Mouse (Mus musculus) adipocyte (in vitro differentiated cells): ENCODE measurements at regions not wholly inside any gene's neighbourhood (a gene's known extent, or its start where the extent isn't known, plus 50 kb on each side); places are given as distances from the start of the nearest gene placed in this dataset.

Source experiments
- DNase-seq: peaks from one replicate; pipeline ENCODE4 v3.0.0-alpha.2; 2016; ENCODE audit warnings: low spot score

DNA sequence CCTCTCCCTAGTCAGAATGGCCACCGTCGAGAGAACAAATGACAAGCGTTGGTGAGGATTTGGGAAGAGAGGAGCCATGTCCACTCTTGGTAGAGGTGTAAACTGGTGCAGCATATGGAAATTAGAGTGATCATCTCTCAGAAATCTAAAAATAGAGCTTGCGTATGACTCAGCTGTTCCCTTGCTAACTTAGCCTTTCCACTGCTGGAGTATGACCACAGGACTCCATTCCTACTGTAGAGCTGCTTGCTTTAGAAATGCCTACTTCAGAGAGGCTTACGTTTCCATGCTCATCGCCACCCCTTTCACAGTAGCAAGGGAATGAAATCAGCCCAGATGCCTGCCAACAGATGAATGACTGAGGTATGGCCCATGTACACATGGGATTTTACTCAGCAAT lies 277.4 kb downstream of the Gpat3 start:
- DNase-seq, result no peak

- DNase-seq, result peak; percentile 4
Observed at GRCm38 (mm10) chr5:101120509-101121201, 275.1 kb downstream of the Gpat3 start.

DNA sequence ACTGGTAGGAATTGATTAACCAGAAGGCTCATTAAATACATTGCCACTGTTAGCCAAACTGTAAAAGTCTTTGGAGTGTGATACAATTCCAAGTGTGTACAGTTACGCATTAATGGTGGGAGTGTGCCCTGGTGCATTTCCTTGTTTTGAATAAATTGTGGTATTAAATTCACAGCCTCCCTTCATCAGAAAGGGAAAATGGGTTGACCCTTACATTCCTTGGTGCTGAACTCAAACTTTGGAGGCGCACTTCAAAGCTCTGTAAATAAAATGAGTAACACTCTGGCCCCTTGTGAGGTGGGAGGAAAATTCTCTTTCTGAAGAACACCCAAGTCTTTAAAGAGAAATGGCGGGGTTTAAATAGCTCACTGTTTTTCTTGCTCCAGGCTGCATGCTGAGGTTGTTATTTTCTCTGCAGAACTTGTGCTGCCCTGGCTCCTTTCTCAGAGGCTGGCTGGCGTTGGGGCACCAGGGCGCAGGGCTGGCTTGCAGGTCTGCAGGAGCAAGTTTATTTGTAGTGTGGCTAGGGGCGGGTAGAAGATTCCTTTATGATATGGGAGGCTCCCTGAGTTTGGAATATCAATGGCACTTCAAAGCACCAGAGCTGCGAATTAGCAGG lies 266.7 kb downstream of the Gpat3 start:
- DNase-seq, result no peak

DNA sequence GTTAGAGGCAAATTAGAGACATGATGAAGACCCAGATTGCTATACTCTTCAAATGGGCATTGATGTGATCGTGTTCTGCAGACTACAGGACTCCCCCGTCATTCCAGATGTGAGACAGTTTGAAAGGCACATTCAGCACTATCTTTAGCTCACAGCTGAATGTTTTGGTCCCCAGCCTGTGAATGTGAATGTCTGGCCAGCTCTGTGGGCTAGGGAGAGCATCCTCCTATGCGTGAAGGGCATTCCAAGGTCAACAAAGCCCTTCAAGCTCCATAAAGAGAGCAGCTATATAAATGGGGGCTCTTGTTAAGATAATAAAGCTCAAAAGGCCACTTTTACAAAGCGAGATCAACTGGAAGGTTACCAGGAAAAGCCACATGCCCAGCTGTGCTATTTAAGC lies 266.1 kb downstream of the Gpat3 start:
- DNase-seq, result no peak

DNA sequence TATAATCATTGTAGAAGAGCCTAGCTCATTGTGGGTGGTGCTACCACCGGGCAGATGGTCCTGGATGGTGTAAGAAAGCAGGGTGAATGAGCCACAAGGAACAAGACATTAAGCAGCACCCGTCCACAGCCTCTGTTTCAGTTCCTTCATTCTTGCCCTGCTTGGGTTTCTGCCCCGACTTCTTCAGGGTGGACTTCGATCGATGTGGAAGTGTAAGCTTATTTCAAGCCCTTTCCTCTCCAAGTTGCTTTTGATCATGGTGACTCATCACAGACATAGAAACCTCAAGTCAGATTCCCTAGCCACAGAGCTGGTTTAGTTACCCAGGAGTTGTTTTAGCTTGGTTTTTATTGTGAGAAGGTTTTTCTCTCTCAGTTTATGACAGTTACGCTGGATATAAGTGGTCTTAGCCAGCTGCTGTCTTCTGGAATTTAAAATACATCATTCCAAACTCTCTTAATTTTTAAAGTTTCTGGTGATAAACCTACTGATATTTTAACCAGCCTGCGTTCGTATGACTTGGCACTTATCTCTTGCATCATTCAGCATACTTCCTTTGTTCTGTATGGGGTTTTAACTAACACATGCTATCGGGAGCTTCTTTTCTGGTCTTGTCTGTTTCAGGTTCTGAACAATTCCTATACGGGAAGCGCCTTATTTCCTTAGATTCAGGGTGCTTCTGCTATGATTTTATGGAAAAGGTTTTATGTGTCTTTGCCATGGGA lies 255.6 kb downstream of the Gpat3 start:
- no peak for DNase-seq

DNA sequence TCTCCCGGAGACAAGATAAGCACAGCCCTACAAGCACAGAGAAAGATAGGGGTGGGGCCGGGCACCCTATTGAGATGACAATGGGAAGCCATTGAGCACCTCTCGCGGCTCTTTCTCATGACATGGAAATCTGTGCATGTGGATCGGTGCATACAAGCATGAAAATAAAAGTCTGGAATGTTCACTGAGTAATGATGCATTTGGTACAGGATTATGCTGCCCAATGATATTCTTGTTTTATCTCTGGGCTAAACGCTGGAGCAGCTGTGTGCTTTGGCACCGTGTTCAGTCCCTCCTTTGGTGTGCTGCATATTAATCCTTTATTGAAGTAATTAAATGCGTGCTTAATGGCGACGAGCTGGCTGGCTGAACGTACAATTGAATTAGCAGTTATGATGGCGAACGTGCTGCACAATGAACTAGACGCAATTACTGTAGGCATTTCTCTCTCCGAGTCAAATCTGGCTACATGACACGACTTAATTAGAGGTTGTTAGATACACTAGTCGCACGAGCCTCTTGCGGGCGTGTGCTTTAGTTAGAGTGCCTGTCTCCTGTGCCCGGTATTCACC lies 245.6 kb downstream of the Gpat3 start:
- DNase-seq, result no peak

DNA sequence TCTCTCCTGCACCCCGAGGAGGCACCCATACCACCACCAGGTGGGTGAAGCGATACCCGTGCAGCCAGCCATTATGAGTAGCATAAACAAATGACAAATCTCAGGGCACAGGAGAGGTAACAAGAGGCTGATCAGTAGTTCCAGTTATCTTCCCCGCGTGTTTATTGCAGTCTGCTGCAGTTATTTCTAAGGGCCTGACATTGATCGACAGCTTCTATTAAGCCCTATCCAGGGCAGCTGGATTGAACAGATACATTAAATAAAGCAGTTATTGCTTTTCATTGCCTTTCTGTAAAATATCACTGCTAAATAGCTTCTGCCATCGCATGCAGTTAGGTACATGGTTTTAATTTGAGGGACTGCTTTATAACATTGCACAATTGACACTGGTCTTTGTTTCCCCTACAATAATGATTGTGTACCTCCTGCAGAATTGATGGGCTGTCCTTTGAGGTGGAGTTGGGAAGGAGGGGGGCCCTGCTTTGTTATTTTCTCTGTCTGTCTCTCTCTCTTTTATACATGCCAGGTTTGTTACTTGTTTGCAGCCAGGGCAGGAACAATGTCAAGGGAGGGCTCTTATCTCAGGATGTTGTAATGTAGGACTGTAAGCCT lies 245.0 kb downstream of the Gpat3 start:
- no peak for DNase-seq

DNA sequence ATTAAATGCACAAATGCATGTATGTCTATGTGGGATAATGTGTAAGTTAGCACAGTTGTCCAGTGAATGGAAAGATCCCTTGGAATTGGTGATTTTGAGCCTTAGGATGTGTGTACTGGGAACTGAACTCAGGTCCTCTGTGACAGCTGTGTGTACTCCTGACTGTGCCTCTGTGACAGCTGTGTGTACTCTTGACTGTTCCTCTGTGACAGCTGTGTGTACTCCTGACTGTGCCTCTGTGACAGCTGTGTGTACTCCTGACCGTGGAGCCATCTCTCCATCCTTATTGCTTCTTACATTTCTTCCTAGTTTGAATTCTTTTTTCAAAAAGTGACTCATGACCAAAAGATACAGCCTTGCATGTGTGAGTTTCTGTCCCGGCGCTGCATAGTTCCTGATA lies 239.7 kb downstream of the Gpat3 start:
- no peak for DNase-seq

- DNase-seq, result no peak
Observed at GRCm38 (mm10) chr5:101082611-101083010, 237.1 kb downstream of the Gpat3 start.

DNA sequence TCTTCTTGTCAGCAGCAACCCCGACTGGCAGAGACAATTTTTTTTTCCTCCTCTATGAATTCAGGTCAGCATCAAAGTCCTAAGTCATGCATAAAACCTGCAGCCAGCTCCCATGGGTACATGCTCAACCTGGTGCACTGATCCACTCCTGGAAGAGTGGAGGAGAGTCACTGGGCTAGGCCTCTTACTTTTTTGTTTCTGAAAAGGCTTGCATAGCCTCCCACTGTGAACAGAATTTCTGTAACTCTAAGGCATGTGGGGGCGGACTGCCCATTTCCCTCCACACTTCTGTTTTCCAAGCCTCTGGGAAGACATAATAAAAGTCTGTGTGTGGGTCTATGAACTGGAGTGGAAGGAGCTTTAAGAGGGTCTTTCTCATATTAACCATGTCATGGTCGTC lies 218.8 kb downstream of the Gpat3 start:
- no peak for DNase-seq

GRCm38 (mm10) chr5:101063254-101063653 lies 217.7 kb downstream of the Gpat3 start:
- no peak for DNase-seq

DNA sequence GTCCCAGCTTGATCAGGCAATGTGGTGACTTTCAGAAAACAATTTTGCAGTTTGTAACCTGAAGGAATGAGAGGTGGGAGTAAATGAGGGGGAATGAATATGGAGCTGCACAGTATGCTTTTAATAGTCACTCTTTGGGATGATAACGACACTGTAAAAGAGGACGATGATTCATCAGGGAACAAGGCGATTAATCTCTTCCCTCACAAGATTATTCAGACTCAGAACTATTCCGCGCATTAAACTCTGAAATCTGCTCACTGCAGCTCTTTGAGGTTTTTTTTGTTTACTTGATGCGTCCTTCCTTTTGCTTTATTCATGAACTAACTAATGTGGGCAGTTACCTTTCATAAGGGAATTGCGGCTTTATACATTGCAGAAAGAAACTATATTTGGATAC lies 206.1 kb downstream of the Gpat3 start:
- no peak for DNase-seq

DNA sequence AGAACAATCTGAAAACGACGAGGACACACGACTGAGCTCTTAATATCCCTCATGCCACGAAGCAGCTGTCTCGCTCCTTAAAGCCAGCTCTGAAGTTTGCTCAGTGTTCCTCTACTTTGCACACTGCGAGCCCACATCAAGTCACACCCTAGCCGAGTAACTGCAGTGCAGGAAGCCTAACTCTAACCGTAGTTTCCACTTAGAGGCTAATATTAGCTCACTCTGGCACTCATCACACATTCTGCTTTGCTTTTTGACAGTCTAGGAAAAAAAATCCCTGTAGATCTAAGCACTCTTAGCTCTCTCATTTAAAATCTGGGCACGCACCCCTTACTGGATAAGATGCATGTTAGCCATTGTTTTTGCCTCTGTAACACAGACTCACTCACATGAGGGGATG lies 195.0 kb downstream of the Gpat3 start:
- no peak for DNase-seq

- no peak for DNase-seq
Observed at GRCm38 (mm10) chr5:101032968-101033367, 187.5 kb downstream of the Gpat3 start.

DNA sequence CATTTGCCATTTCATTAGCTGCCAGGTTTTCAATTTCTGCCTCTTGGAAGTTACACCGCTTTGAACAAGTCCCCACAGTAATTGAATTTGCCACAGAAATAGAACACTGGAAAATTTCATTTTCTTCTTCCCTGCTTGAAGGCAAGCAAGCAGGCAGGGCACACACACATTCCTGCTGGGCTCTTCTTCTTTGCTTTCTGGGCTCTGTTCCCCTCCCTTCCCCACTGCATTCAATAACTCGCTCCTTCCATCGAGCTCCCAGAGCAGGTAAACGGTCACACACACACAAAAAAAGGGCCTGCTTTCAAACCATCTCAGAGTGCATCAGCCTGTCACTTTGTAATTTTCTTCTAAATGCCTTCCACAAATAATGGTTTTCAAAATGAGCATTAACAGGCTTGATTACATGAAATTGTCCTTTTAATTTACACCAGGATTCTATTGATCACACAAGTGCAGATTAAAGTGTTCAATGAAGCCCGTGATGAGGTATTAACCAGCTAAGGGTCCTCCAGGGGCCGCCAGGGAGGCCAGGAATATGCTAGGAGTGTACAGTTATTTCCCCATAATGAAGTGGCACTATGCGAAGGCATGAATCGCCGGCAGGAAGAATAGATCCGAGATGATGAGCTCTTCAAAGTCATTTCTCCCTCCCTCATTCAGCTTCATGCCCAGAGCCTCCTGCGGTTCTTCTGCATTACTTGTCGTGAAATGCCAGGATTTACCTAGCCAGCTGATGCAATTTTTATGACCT lies 186.8 kb downstream of the Gpat3 start:
- DNase-seq, result no peak

DNA sequence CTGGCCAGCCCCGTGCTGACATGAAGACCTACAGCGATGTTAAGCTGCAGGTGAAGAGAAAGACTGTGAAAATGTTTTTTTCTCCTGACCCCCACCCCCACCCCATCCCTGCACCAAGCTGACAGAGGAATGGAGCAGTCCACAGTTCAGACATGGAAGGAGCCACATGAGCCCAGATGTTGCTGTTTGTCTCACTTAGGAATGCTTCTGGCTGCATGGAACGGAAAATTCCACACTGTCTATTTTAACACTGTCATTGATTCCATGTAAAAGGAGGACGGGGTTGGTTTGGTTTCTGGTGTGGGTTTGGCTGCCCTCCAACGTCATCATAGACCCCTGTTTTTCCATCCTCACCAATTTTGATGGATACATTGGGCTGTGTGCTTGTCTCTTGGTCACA lies 179.3 kb downstream of the Gpat3 start:
- no peak for DNase-seq

GRCm38 (mm10) chr5:101023784-101024183 lies 178.3 kb downstream of the Gpat3 start:
- peak; percentile 25 for DNase-seq

- DNase-seq, result peak; percentile 50
Observed at GRCm38 (mm10) chr5:101020784-101021183, 175.3 kb downstream of the Gpat3 start.

- no peak for DNase-seq
Observed at GRCm38 (mm10) chr5:101013844-101014243, 168.3 kb downstream of the Gpat3 start.

DNA sequence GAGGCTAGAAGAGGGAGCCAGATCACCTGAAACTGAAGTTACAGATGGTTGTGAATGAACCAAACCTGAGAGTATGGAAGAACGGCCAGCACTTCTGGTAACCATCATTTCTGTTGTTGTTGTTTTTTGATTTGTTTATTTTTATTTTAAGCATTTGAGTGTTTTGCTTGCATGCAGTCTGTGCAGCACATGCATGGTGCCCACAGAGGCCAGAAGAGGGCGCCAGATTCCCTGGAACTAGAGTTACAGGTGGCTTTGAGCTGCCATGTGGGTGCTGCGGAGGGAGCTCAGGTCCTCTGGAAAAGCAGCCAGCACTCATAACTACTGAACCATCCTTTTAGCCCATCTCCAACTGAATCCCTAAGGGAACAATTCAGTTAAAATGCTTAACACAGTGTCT lies 159.7 kb downstream of the Gpat3 start:
- DNase-seq, result no peak

- no peak for DNase-seq
Observed at GRCm38 (mm10) chr5:101000436-101000835, 154.9 kb downstream of the Gpat3 start.

DNA sequence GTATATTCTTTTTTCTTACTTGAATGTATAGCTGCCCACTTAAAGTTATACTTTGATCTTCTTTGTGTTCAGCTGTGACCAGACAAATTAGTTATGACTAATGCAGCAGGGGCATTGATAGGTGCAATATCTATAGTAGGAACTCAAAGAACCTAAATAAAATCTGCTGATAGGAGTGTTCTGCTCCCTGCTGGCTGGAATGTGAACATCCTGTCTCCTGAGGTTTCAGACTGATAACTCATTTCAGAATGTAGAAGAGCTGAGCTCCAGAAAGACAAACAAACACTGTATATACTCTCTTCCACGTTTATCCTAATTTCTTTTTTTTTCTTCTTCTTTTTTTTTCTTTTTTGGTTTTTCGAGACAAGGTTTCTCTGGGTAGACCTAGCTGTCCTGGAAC lies 146.9 kb downstream of the Gpat3 start:
- DNase-seq, result no peak
